Mouse (Mus musculus): ENCODE results near the gene Marcks. TPM values are rescaled to one million over a fixed set of nuclear protein-coding genes. Genes with fewer than 3 reads are reported as not detected.
"Not testable (repeated sequence)": the region's sequence is repeated elsewhere in the genome, so short reads cannot be mapped to it uniquely, and the experiment has no call there.

Marcks gene
- total and polyA plus RNA-seq, 2 experiments from 2014 or later: 244 to 539 TPM

DNA sequence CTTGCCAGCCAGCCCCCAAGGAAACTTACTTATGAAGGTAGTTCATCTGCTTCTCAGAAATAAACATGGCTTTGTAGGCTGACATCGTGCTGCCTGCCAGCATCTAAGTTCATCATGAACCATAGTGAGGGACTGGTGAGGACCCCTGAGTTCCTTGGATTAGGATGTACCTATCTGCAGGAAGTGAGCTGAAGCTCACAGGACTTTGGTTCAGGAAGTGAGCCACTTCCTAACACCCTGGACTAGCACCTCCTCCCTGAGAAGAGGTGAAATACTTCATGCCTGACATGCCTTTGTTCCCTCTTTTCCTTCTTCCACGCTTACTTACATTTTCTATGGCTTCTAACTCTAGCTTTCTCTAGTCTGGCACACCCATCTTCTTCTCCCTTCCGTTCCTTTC lies 42.2 kb downstream of the Marcks start:
- no peak overlapping the region for H3K27ac ChIP-seq (ENCODE audit: low read depth, low read length)
- H3K9me3 ChIP-seq (ENCODE audit: low read length): no peaks in the 10 kb centered on the region
- H3K4me1 ChIP-seq (ENCODE audit: insufficient read depth): no peaks in the 10 kb centered on the region
- 95% methylated on average over 3 of the region's 3 CpGs for WGBS
- no peak overlapping the region for H3K4me2 ChIP-seq (ENCODE audit: low read depth)
- H3K27me3 ChIP-seq (ENCODE audit: insufficient read depth, low read length): no peaks in the 10 kb centered on the region
- no peak for ATAC-seq
- no peaks in the 10 kb centered on the region for H3K36me3 ChIP-seq (ENCODE audit: insufficient read depth)
- H3K4me3 ChIP-seq (ENCODE audit: low read depth, low read length): no peak overlapping the region
- DNase-seq: no peak
- no peak overlapping the region for H3K9ac ChIP-seq
- TF ChIP-seq CTCF (IDR thresholded peaks at IDR 0.05; ENCODE audit: low read depth): no peak

DNA sequence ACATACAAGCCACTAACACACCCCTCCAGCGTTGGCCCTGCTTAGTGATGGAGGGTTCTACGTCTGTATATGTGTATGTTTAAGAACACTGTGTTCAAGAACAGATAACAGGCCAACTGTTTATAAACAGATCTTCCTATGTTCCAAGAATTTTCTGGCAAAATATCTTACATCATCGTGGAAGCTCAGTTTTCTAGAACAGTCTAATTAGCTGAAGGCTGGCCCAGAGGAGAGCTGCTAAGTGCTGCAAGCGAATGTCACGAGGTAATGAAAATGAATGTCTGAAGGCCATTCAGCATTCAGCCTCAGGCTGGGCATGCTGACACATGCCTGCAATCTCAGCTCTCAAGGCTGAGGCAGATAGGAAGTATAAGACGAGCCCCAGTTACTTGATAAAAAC lies 42.9 kb downstream of the Marcks start:
- H3K27me3 ChIP-seq (ENCODE audit: insufficient read depth, low read length): no peaks in the 10 kb centered on the region
- no peak overlapping the region for H3K9ac ChIP-seq
- H3K4me3 ChIP-seq (ENCODE audit: low read depth, low read length): no peak overlapping the region
- no peaks in the 10 kb centered on the region for H3K9me3 ChIP-seq (ENCODE audit: low read length)
- DNase-seq (no peak), ATAC-seq (no peak)
- H3K4me1 ChIP-seq (ENCODE audit: insufficient read depth): no peaks in the 10 kb centered on the region
- no peak overlapping the region for H3K27ac ChIP-seq (ENCODE audit: low read depth, low read length)
- TF ChIP-seq CTCF (IDR thresholded peaks at IDR 0.05; ENCODE audit: low read depth): no peak
- no peaks in the 10 kb centered on the region for H3K36me3 ChIP-seq (ENCODE audit: insufficient read depth)
- 37% methylated on average over 6 of the region's 6 CpGs for WGBS
- no peak overlapping the region for H3K4me2 ChIP-seq (ENCODE audit: low read depth)

DNA sequence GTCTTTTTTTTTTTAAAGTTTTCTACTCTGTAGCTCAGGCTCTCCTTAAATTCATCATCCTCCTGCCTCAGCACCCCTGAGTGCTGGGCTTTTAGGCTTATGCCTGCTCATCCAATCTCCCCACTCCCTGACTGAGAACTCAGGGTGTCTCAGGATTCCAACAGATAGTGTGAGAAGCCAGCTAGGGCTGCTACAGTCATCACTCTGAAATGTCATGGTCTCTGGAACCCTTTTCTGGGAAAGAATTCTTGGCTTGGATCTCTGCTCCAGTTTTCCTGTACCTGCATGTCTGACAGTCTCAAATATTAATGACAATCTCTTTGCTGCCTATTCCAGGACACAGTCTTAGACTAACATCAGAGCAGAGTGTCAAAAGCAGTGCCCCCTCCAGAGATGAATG lies 45.4 kb downstream of the Marcks start:
- H3K27ac ChIP-seq (ENCODE audit: low read depth, low read length): no peak overlapping the region
- no peaks in the 10 kb centered on the region for H3K4me1 ChIP-seq (ENCODE audit: insufficient read depth)
- H3K4me2 ChIP-seq (ENCODE audit: low read depth): no peak overlapping the region
- TF ChIP-seq CTCF (IDR thresholded peaks at IDR 0.05; ENCODE audit: low read depth): no peak
- DNase-seq (no peak), ATAC-seq (no peak)
- H3K27me3 ChIP-seq (ENCODE audit: insufficient read depth, low read length): no peaks in the 10 kb centered on the region
- no peaks in the 10 kb centered on the region for H3K36me3 ChIP-seq (ENCODE audit: insufficient read depth)
- H3K4me3 ChIP-seq (ENCODE audit: low read depth, low read length): no peak overlapping the region
- no peaks in the 10 kb centered on the region for H3K9me3 ChIP-seq (ENCODE audit: low read length)
- no peak overlapping the region for H3K9ac ChIP-seq

DNA sequence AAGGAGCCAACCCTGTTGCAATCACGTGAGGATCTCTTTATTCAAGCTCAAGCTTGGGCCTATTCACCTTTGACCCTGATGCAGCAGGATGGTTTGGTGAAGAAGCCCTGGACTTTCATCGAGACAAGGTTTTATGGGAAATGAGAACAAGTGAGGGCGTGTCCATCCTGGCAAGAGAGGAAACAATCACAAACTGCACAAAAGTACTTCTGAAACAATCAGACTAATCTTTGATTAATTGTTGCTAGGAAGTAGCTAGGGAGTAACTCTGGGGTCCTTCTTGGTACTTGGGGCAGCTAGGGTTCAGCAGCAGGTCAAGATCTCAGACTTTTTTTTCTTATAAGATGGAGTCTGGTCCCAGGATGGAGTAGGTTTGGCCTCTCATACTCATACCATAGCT lies 48.3 kb downstream of the Marcks start:
- H3K9me3 ChIP-seq (ENCODE audit: low read length): no peaks in the 10 kb centered on the region
- H3K27me3 ChIP-seq (ENCODE audit: insufficient read depth, low read length): no peaks in the 10 kb centered on the region
- no peak for TF ChIP-seq CTCF (IDR thresholded peaks at IDR 0.05; ENCODE audit: low read depth)
- H3K36me3 ChIP-seq (ENCODE audit: insufficient read depth): no peaks in the 10 kb centered on the region
- no peak overlapping the region for H3K4me2 ChIP-seq (ENCODE audit: low read depth)
- ATAC-seq: no peak
- 87% methylated on average over 3 of the region's 3 CpGs for WGBS
- H3K4me3 ChIP-seq (ENCODE audit: low read depth, low read length): no peak overlapping the region
- no peak overlapping the region for H3K27ac ChIP-seq (ENCODE audit: low read depth, low read length)
- no peaks in the 10 kb centered on the region for H3K4me1 ChIP-seq (ENCODE audit: insufficient read depth)
- DNase-seq: no peak
- no peak overlapping the region for H3K9ac ChIP-seq

DNA sequence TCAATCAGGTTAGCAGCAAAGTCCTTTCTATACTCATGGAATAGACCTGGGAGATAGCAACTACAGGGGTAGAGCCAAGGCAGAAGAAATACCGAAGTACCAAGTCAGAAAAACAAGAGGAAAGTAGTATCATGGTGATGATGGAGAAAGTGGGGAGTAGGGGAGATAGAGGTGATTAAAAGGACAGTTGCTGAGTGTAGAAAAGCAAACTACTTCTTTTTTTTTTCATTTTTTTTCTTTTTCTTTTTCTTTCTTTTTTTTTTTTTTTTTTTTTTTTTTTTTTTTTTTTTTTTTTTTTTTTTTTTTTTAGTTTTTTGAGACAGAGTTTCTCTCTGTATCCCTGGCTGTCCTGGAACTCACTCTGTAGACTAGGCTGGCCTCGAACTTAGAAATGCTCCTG lies 54.6 kb downstream of the Marcks start:
- not testable (repeated sequence) for H3K9ac ChIP-seq; H3K9me3 ChIP-seq (ENCODE audit: low read length); H3K27me3 ChIP-seq (ENCODE audit: insufficient read depth, low read length); ATAC-seq; H3K4me1 ChIP-seq (ENCODE audit: insufficient read depth); H3K4me3 ChIP-seq (ENCODE audit: low read depth, low read length); H3K36me3 ChIP-seq (ENCODE audit: insufficient read depth); H3K4me2 ChIP-seq (ENCODE audit: low read depth); DNase-seq; H3K27ac ChIP-seq (ENCODE audit: low read depth, low read length)
- WGBS: 94% methylated on average over 2 of the region's 2 CpGs

Other genes starting within 250 kb of the Marcks start
- gene Hdac2, start 164.4 kb downstream of the Marcks start, total RNA-seq (2014; rRNA removed): 192 and 242 TPM in 2 replicates
- 273 and 297 TPM in 2 replicates for gene Hdac2, start 164.4 kb downstream of the Marcks start, polyA plus RNA-seq (2015; fragmentation: Nextera tagmentation; extraction: Ambion mirVana)